Comparison of ENCODE assay signal across 8 mouse cellular contexts in the genomic region with DNA sequence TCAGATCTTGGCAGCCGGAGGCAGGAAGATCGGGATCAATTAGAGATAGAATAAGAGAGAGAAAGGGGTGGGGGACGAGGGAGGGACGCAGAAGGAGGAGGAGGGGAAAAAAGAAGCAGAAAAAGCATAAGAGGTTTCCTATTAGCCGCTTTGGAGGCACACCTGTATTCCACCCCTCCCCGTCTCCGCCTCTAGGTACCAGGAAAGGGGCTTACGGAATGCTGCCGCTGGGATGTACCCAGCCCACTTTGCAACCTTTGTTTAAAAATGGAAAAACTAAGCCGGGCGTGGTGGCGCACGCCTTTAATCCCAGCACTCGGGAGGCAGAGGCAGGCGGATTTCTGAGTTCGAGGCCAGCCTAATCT. TPM values are rescaled to one million over a fixed set of nuclear protein-coding genes. Genes with fewer than 3 reads are reported as not detected.
DNase-seq lines count a peak whose midpoint lies in the region; ATAC-seq and TF ChIP-seq lines count a peak whose summit lies in the region.

No protein-coding gene starts in this region.

- H3K36me3 ChIP-seq in embryonic facial prominence, embryonic 10.5 days (replicated peaks) = peaks cover 29% of the 10 kb centered on the region
- H3K36me3 ChIP-seq in hindbrain, postnatal 0 days (ENCODE audit: insufficient read depth, low read length) = peaks cover 10% of the 10 kb centered on the region; the same call in 1 of the 2 replicates
- H3K36me3 ChIP-seq in myocyte (ENCODE audit: control insufficient read depth, insufficient read depth) = peaks cover 8% of the 10 kb centered on the region

- no peak for TF ChIP-seq CTCF in left cerebral cortex, adult 2 months (IDR thresholded peaks at IDR 0.05)
- no peak for TF ChIP-seq CTCF in hindbrain, postnatal 0 days (IDR thresholded peaks at IDR 0.05; ENCODE audit: low read depth)

- H3K27ac ChIP-seq in left cerebral cortex, adult 2 months = peak overlapping the region; percentile 79
- peak overlapping the region; percentile 86 for H3K27ac ChIP-seq in embryonic facial prominence, embryonic 10.5 days (replicated peaks)
- peak overlapping the region; percentile 77 for H3K27ac ChIP-seq in hindbrain, postnatal 0 days

- peak overlapping the region; percentile 76 for H3K9ac ChIP-seq in hindbrain, postnatal 0 days (replicated peaks; ENCODE audit: low read length)

- peak overlapping the region; percentile 91 for H3ac ChIP-seq in myocyte (ENCODE audit: control insufficient read depth, insufficient read length)

- intact Hi-C loops in left cerebral cortex, adult 2 months (cut with DNase I) = loop anchor here (5.0 kb wide), 1 partner anchor 166 kb away; no protein-coding TSS in a partner anchor
- intact Hi-C loops in left cerebral cortex, postnatal 4 days (cut with DNase I) = no loop called here

- no peak for DNase-seq in left cerebral cortex, adult 2 months (ENCODE audit: extremely low spot score in 1 of 2, low spot score in 2 of 2)
- DNase-seq in left cerebral cortex, postnatal 4 days = no peak
- DNase-seq in embryonic facial prominence, embryonic 10.5 days (ENCODE audit: low spot score) = no peak
- no peak for DNase-seq in hindbrain, postnatal 0 days (ENCODE audit: low spot score)
- DNase-seq in yolk sac, embryonic 10.5 days (ENCODE audit: low spot score) = no peak
- DNase-seq in embryo, embryonic 11 days = no peak
- no peak for DNase-seq in adrenal gland, postnatal 10 days

- H3K4me2 ChIP-seq in hindbrain, postnatal 0 days (ENCODE audit: low read depth, low read length) = peak overlapping the region; percentile 79
- H3K4me2 ChIP-seq in myocyte (ENCODE audit: low read depth) = peak overlapping the region; percentile 86

- peaks cover 45% of the 10 kb centered on the region for H3K4me1 ChIP-seq in embryonic facial prominence, embryonic 10.5 days
- peaks cover 16% of the 10 kb centered on the region for H3K4me1 ChIP-seq in hindbrain, postnatal 0 days (ENCODE audit: insufficient read depth, low read length)

- TF ChIP-seq POLR2A in myocyte (IDR thresholded peaks at IDR 0.05; ENCODE audit: insufficient read length, low read depth) = no peak

- no peaks in the 10 kb centered on the region for H3K9me3 ChIP-seq in embryonic facial prominence, embryonic 10.5 days
- no peaks in the 10 kb centered on the region for H3K9me3 ChIP-seq in hindbrain, postnatal 0 days (ENCODE audit: low read length)

- H3K79me2 ChIP-seq in myocyte (ENCODE audit: control insufficient read depth, insufficient read depth) = peaks cover 39% of the 10 kb centered on the region

- WGBS in embryonic facial prominence, embryonic 10.5 days = 25% methylated on average over 16 of the region's 16 CpGs
- WGBS in hindbrain, postnatal 0 days = 23% methylated on average over 16 of the region's 16 CpGs

- peak overlapping the region; percentile 86 for H3K4me3 ChIP-seq in left cerebral cortex, adult 2 months
- H3K4me3 ChIP-seq in embryonic facial prominence, embryonic 10.5 days = peak overlapping the region; percentile 86
- H3K4me3 ChIP-seq in hindbrain, postnatal 0 days (ENCODE audit: low read length) = peak overlapping the region; percentile 78
- H3K4me3 ChIP-seq in myocyte = peak overlapping the region; percentile 82

- peaks cover 48% of the 10 kb centered on the region for H3K27me3 ChIP-seq in embryonic facial prominence, embryonic 10.5 days (replicated peaks; ENCODE audit: low read depth, poor library complexity, severe bottlenecking)
- H3K27me3 ChIP-seq in hindbrain, postnatal 0 days (ENCODE audit: insufficient read depth, low read length) = peaks cover 18% of the 10 kb centered on the region
- H3K27me3 ChIP-seq in myocyte (ENCODE audit: control insufficient read depth, insufficient read depth, insufficient read length) = no peaks in the 10 kb centered on the region

- ATAC-seq in hindbrain, postnatal 0 days = no peak

TF ChIP-seq in myocyte, 11 proteins besides CTCF, POLR2A, EP300 and RAD21:
- TF ChIP-seq E2F4 (IDR thresholded peaks at IDR 0.05; ENCODE audit: insufficient read depth) = no peak
- TF ChIP-seq MAX (IDR thresholded peaks at IDR 0.05; ENCODE audit: low read depth) = no peak
- TF ChIP-seq SRF (IDR thresholded peaks at IDR 0.05; ENCODE audit: control insufficient read depth, insufficient read length, low read depth) = no peak
- TF ChIP-seq TCF12 (IDR thresholded peaks at IDR 0.05; ENCODE audit: insufficient read depth, poor library complexity, severe bottlenecking) = no peak
- TF ChIP-seq TCF3 (IDR thresholded peaks at IDR 0.05; ENCODE audit: insufficient read length, low read depth) = no peak
- no peak for TF ChIP-seq POLR2AphosphoS2 (IDR thresholded peaks at IDR 0.05; ENCODE audit: insufficient read length, low read depth)
- no peak for TF ChIP-seq MYOD1 (IDR thresholded peaks at IDR 0.05; ENCODE audit: control insufficient read depth in 1 of 3, insufficient read length in 2 of 3, low read depth in 2 of 3)
- TF ChIP-seq USF1 (IDR thresholded peaks at IDR 0.05; ENCODE audit: low read depth) = no peak
- TF ChIP-seq MYOG (IDR thresholded peaks at IDR 0.05; ENCODE audit: control insufficient read depth in 1 of 3, insufficient read depth in 1 of 3, insufficient read length in 2 of 3, low read depth in 2 of 3) = no peak
- TF ChIP-seq CEBPB (IDR thresholded peaks at IDR 0.05; ENCODE audit: insufficient read depth, poor library complexity, severe bottlenecking) = no peak
- TF ChIP-seq REST (IDR thresholded peaks at IDR 0.05; ENCODE audit: insufficient read depth, insufficient read length) = no peak

RNA-seq across cellular contexts. Expression of gene Zfp296, which starts 3.3 kb away (rescaled TPM):
- 1 to 10 TPM; 1.5 to 2.0 TPM for total RNA-seq in left cerebral cortex, adult 2 months (2021)
- total RNA-seq in left cerebral cortex, postnatal 4 days (2021) = under 1 TPM; 0.22 to 0.24 TPM
- polyA plus RNA-seq in embryonic facial prominence, embryonic 10.5 days (2016; fragmentation: Nextera tagmentation; extraction: Ambion mirVana) = 0.41 and 0.44 TPM in 2 replicates
- total RNA-seq in hindbrain, postnatal 0 days (2014; rRNA removed) = 0.25 TPM in 1 of 2 replicates, not detected in the other
- not detected in 2 replicates for polyA plus RNA-seq in hindbrain, postnatal 0 days (2015; fragmentation: Nextera tagmentation; extraction: Ambion mirVana)
- polyA plus RNA-seq in myocyte (2012; fragmentation: generic; extraction: Trizol) = 1.5 TPM
- under 1 TPM; 0.55 to 0.60 TPM for total RNA-seq in adrenal gland, postnatal 10 days (2021)

RNA-seq across cellular contexts. Expression of gene Gemin7, which starts 3.6 kb away (rescaled TPM):
- 10 to 100 TPM; 50.1 to 50.8 TPM for total RNA-seq in left cerebral cortex, adult 2 months (2021)
- total RNA-seq in left cerebral cortex, postnatal 4 days (2021) = 10 to 100 TPM; 56.0 to 58.2 TPM
- 187 and 191 TPM in 2 replicates for polyA plus RNA-seq in embryonic facial prominence, embryonic 10.5 days (2016; fragmentation: Nextera tagmentation; extraction: Ambion mirVana)
- total RNA-seq in hindbrain, postnatal 0 days (2014; rRNA removed) = 60.0 and 61.7 TPM in 2 replicates
- 153 and 162 TPM in 2 replicates for polyA plus RNA-seq in hindbrain, postnatal 0 days (2015; fragmentation: Nextera tagmentation; extraction: Ambion mirVana)
- polyA plus RNA-seq in myocyte (2012; fragmentation: generic; extraction: Trizol) = 89.8 TPM
- total RNA-seq in adrenal gland, postnatal 10 days (2021) = 10 to 100 TPM; 54.7 to 56.2 TPM

RNA-seq across cellular contexts. Expression of gene Ppp1r37, which starts 10.9 kb away (rescaled TPM):
- total RNA-seq in left cerebral cortex, adult 2 months (2021) = 100 to 1,000 TPM; 148 to 150 TPM
- total RNA-seq in left cerebral cortex, postnatal 4 days (2021) = 10 to 100 TPM; 81.1 to 85.1 TPM
- polyA plus RNA-seq in embryonic facial prominence, embryonic 10.5 days (2016; fragmentation: Nextera tagmentation; extraction: Ambion mirVana) = 20.7 and 22.9 TPM in 2 replicates
- total RNA-seq in hindbrain, postnatal 0 days (2014; rRNA removed) = 125 and 128 TPM in 2 replicates
- 27.0 and 27.7 TPM in 2 replicates for polyA plus RNA-seq in hindbrain, postnatal 0 days (2015; fragmentation: Nextera tagmentation; extraction: Ambion mirVana)
- polyA plus RNA-seq in myocyte (2012; fragmentation: generic; extraction: Trizol) = 48.4 TPM
- total RNA-seq in adrenal gland, postnatal 10 days (2021) = 10 to 100 TPM; 59.2 to 60.8 TPM

RNA-seq across cellular contexts. Expression of gene Clasrp, which starts 30.5 kb away (rescaled TPM):
- 10 to 100 TPM; 92.7 to 98.3 TPM for total RNA-seq in left cerebral cortex, adult 2 months (2021)
- 100 to 1,000 TPM in 1 of 2 experiments, 10 to 100 TPM in 1; 98.0 to 106 TPM for total RNA-seq in left cerebral cortex, postnatal 4 days (2021)
- polyA plus RNA-seq in embryonic facial prominence, embryonic 10.5 days (2016; fragmentation: Nextera tagmentation; extraction: Ambion mirVana) = 58.0 and 58.9 TPM in 2 replicates
- 67.0 and 90.9 TPM in 2 replicates for total RNA-seq in hindbrain, postnatal 0 days (2014; rRNA removed)
- 70.3 and 77.5 TPM in 2 replicates for polyA plus RNA-seq in hindbrain, postnatal 0 days (2015; fragmentation: Nextera tagmentation; extraction: Ambion mirVana)
- polyA plus RNA-seq in myocyte (2012; fragmentation: generic; extraction: Trizol) = 14.8 TPM
- 10 to 100 TPM; 29.6 to 58.3 TPM for total RNA-seq in adrenal gland, postnatal 10 days (2021)

RNA-seq across cellular contexts. Expression of gene Relb, which starts 55.5 kb away (rescaled TPM):
- 1 to 10 TPM; 7.2 to 7.7 TPM for total RNA-seq in left cerebral cortex, adult 2 months (2021)
- total RNA-seq in left cerebral cortex, postnatal 4 days (2021) = 1 to 10 TPM; 5.5 to 7.5 TPM
- polyA plus RNA-seq in embryonic facial prominence, embryonic 10.5 days (2016; fragmentation: Nextera tagmentation; extraction: Ambion mirVana) = 3.5 and 4.2 TPM in 2 replicates
- total RNA-seq in hindbrain, postnatal 0 days (2014; rRNA removed) = 9.2 and 10.2 TPM in 2 replicates
- polyA plus RNA-seq in hindbrain, postnatal 0 days (2015; fragmentation: Nextera tagmentation; extraction: Ambion mirVana) = 6.5 and 6.9 TPM in 2 replicates
- 25.7 TPM for polyA plus RNA-seq in myocyte (2012; fragmentation: generic; extraction: Trizol)
- 10 to 100 TPM; 18.8 to 21.6 TPM for total RNA-seq in adrenal gland, postnatal 10 days (2021)
